Mouse (Mus musculus) heart, adult 9 months (tissue): ENCODE data around the gene Ttyh1.
A peak's percentile ranks its signal among the peaks of the same experiment; 100 is the strongest.

ENCODE experiments used
- DNase-seq, 2 experiments: peaks; one replicate each; pipeline ENCODE4 v3.0.0; 2022; ENCODE audit warnings: low spot score in 2 of 2

The Ttyh1 gene

GRCm38 (mm10) chr7:4170193-4170938 lies 51.2 kb downstream of the Ttyh1 start:
- DNase-seq, result no peak

- peak in 1 of 2 experiments; percentile 32 for DNase-seq
These were observed 59.2 kb downstream of the Ttyh1 start for GRCm38 (mm10) chr7:4178438-4178837.
